Mouse (Mus musculus) heart, adult 18-20 months (tissue): Measurements from ENCODE around the gene Noxred1. TPM values are rescaled to one million over a fixed set of nuclear protein-coding genes. Genes with fewer than 3 reads are reported as not detected.
A peak's percentile ranks its signal among the peaks of the same experiment; 100 is the strongest.
"Not testable (repeated sequence)": the region's sequence is repeated elsewhere in the genome, so short reads cannot be mapped to it uniquely, and the experiment has no call there.

Source experiments
- DNase-seq, 2 experiments: peaks; one replicate each; pipeline ENCODE4 v3.0.0; 2021 to 2022; ENCODE audit warnings: mixed read lengths in 1 of 2
- long read RNA-seq, 2 experiments: library from polyadenylated mRNA; stranded (forward); transcript quantifications; one replicate each; pipeline ENCODE4 v2.0.0; 2021
- total RNA-seq, 2 experiments: library from RNA; stranded (reverse); gene quantifications; 2 replicates each; pipeline ENCODE4 v1.2.3; 2021

Gene Noxred1
- under 1 TPM; 0.46 to 0.69 TPM for total RNA-seq
- long read RNA-seq, experiment 1, result 0 reads
- long read RNA-seq, experiment 2, partial matches to known transcripts, result 0 of 1 reads
- long read RNA-seq, experiment 2, other reads (novel, unspliced or antisense), result 1 of 1 reads

GRCm38 (mm10) chr12:87238632-87239031, at the start of gene Noxred1:
Gene Noxred1 (minus strand): TSS chr12:87238732.
- no peak for DNase-seq

GRCm38 (mm10) chr12:87284726-87285125, 46.2 kb upstream of the Noxred1 start:
- DNase-seq, result no peak

- no peak for DNase-seq
Observed at GRCm38 (mm10) chr12:87284268-87284667, 45.7 kb upstream of the Noxred1 start.

GRCm38 (mm10) chr12:87283706-87284105, 45.2 kb upstream of the Noxred1 start:
- DNase-seq, result no peak

- DNase-seq, result no peak
Observed at GRCm38 (mm10) chr12:87282743-87283142, 44.2 kb upstream of the Noxred1 start.

GRCm38 (mm10) chr12:87281766-87282165, 43.2 kb upstream of the Noxred1 start:
- no peak for DNase-seq

GRCm38 (mm10) chr12:87279879-87280278, 41.3 kb upstream of the Noxred1 start:
- no peak for DNase-seq

GRCm38 (mm10) chr12:87279350-87279749, 40.8 kb upstream of the Noxred1 start:
- no peak for DNase-seq

GRCm38 (mm10) chr12:87278118-87278730, 39.7 kb upstream of the Noxred1 start:
- no peak for DNase-seq

- DNase-seq, result not testable (repeated sequence)
Observed at GRCm38 (mm10) chr12:87277251-87277650, 38.7 kb upstream of the Noxred1 start.

GRCm38 (mm10) chr12:87274853-87275831, 36.6 kb upstream of the Noxred1 start:
- no peak for DNase-seq

- peak; percentile 15 to 22 for DNase-seq
Observed at GRCm38 (mm10) chr12:87267682-87268081, 29.1 kb upstream of the Noxred1 start.

- DNase-seq, result no peak
Observed at GRCm38 (mm10) chr12:87266827-87267603, 28.5 kb upstream of the Noxred1 start.

- peak; percentile 93 to 96 for DNase-seq
Observed at GRCm38 (mm10) chr12:87266108-87266826, 27.7 kb upstream of the Noxred1 start, which contains the start of the genes Vipas39 and Ahsa1. Gene Vipas39 (minus strand): TSS chr12:87266256. Gene Ahsa1 (plus strand): TSS chr12:87266479.

- DNase-seq, result no peak
Observed at GRCm38 (mm10) chr12:87265444-87265843, 26.9 kb upstream of the Noxred1 start.

- no peak for DNase-seq
Observed at GRCm38 (mm10) chr12:87260562-87260961, 22.0 kb upstream of the Noxred1 start.

- no peak for DNase-seq
Observed at GRCm38 (mm10) chr12:87256629-87257028, 18.1 kb upstream of the Noxred1 start.

GRCm38 (mm10) chr12:87253878-87254277, 15.3 kb upstream of the Noxred1 start:
- no peak for DNase-seq

GRCm38 (mm10) chr12:87250161-87250560, 11.6 kb upstream of the Noxred1 start:
- no peak for DNase-seq

- DNase-seq, result no peak
Observed at GRCm38 (mm10) chr12:87236882-87237483, 1.5 kb downstream of the Noxred1 start.

GRCm38 (mm10) chr12:87230379-87230895, 8.1 kb downstream of the Noxred1 start:
- DNase-seq, result no peak
